Mouse (Mus musculus) hindlimb bud, embryonic 11.5 days (tissue): Measurements from ENCODE around the gene Mpeg1.

Experiments
- DNase-seq: peaks from one replicate; pipeline ENCODE4 v3.0.0-alpha.2; 2012; ENCODE audit warnings: low read depth, low spot score; ENCODE audit errors: extremely low spot score

Mpeg1 gene

DNA sequence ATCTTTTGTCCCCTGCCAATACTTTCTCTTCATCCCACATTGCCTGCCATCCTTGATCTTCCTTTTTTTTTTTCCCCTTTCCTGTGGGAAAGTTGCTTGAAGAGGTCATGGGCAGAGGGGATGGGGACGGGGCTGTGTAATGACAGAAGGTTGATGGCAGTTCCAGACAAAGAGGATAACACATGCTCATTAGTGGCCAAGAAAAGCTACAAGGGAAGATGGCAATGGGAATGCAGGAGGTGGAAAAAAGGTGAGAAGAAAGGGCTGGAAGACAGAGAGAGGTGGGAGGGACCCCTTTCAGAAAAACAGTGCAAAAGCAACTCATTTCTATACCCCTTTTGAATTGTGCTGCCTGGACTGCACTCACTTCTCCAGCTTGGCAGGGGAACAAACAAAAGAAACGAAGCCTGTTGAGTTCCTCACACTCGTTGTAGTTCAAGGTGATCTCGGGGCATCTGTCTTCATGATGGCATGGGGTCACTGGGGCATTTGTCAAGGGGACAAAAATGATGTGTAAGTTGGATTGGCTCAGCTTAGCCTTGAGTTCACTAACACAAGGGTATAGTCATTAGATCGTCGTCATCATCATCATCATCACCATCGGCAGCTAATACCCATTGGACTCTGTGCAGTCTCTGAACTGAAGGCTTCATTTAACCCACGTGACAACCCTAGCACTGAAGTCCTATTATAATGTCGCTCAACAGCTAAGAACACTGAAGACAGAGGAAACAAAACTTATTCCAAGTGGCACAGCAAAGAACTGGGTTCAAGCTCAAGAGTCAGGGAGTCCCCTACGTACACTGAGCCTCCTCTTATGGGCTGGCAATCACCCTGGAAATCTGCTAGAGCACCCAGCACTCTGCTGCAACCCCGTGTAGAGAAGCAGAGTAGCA is 29.3 kb downstream of the Mpeg1 start:
- DNase-seq = no peak

DNA sequence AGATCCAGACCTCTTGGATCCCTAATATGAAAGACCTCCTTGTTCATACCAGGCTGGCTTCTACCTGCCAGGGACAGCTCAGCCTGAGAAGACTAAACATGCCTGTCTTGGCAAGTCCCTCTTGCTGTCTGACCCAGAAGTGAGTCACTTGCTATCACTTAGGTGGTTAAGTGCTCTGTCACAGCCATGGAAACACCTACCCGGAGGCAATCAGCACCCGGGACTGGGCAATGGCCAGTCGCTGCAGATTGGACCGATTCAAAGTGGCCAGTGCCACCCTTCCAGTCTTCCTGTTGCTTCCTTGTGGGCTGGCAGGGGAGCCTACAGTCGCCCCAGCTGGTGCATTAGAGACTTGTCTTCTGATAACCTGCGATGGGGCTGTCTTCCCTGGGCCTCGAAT is 31.1 kb downstream of the Mpeg1 start:
- DNase-seq = no peak

DNA sequence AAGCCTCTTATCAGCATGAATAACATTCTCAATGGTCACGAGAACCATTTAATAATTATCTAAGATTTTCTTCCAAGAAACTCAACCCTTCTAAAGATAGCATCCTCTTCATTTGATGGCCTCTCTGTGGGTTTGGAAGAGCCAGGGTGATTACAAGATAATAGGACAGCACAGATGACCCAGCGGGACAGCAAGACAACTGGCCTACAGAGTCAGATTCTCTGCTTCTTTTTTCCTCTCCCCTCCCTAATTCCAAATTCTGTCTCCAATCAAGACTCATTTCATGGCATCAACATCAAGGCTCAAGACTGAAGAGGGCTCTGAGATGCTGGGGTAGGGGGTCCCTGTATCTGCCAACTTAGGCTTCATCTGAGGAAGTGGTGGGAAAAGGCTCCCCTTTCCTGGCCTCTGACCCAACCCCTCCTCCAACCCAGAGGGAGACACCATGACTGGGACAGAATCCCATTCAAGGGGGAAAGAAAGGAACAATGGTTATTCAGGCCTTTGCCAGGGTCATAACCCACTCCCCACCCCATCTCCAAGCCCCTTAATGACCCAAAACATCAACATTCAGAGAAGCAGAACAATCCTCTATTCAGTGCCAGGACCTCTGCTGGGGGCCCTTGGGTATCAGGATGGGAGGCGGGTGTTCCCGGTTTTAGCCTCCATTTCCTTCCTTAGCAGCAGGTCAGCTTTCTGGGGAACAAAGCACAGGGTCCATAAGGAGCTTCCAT is 33.0 kb downstream of the Mpeg1 start:
- DNase-seq = no peak

DNA sequence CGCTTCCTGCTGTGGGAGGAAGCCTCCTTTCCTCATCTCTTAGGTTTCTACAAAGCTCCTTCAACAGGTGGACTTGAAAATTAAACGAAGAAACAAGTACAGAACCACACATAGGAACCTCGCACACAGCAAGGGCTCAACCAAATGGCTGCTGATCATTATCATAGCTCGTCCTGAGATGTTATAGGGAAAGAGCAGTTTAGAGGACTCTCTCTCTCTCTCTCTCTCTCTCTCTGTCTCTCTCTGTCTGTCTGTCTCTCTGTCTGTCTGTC is 33.5 kb downstream of the Mpeg1 start:
- DNase-seq = no peak

DNA sequence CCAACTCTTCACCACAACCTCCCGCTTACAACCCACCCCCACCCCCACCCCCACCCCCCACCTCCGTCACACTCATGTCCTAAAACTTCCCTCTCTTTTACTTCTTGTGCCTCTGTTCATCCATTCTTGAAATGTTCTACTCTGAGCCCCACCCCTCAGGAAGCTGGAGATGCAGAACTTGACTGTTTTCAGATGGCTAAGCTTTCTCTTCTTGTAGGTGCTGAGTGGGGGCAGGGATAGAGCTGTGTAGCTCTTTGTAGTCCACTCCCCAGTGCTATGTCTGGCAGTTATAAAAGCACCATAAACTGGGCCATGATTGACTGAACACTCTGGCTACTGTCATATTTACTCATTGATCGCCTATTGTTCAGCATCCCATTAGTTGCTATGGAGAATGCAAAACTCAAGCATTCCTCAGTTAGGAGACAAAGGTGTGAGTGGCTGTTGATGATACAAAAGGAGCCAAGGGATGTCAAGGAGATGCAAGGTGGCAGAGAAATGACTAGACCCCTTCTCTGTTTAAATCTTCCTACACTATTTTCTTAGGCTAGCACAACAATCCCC is 34.5 kb downstream of the Mpeg1 start:
- DNase-seq = no peak

DNA sequence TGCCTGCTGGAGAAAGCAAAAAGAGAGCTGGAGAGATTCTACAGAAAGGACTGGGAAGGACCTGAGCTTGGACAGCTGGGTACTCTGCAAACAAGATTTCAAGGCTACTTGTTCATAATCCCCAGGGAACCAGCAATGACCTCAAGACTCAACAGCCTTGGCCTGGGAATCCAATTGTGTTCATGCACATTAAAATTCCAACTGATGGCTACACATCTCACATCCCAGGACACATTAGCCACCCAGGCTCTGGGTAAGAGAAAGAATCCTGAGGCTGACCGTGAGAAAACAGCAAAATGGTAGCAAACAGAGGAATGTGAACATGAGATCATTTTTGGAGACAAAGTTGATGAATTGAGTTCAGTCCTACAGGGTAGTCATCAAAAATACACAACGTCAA is 35.7 kb downstream of the Mpeg1 start:
- no peak for DNase-seq

DNA sequence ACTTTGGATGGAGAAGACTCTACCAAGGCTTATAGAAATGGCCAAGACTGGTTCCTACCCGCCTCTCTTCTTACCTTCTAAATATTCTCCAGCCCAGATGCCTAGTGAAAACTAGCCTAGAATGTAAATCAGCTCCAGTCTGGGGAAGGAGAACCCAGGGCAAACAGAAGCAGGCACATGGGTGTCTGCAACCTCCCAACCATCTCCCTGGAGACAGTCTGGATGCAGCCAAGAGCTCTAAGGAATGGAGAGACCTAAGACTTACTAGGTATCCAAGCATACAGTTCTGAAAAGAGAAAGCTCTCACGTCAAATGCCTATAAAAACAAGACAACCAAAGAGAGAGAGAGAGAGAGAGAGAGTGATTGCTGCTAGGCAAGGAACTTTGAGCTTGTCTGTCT is 37.3 kb downstream of the Mpeg1 start:
- no peak for DNase-seq

DNA sequence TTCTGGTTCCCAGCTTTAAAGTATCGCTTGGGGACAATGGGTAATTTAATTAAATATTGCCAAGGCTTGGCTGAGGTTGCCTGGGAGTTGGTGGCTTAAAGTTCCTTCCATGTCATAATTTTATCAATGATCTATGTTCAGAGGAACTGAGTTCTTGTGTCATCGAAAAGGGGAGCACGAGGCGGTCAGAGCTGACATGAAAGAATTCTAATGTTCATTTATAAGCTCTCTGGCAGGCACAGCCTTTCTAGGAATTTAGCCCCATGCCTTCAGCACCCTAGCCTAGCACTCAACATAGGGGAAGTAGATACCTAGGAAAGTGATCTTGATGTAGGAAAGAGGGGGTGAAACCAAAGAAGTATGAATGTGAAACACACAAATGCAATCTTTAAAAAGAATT is 37.7 kb downstream of the Mpeg1 start:
- DNase-seq = no peak

DNA sequence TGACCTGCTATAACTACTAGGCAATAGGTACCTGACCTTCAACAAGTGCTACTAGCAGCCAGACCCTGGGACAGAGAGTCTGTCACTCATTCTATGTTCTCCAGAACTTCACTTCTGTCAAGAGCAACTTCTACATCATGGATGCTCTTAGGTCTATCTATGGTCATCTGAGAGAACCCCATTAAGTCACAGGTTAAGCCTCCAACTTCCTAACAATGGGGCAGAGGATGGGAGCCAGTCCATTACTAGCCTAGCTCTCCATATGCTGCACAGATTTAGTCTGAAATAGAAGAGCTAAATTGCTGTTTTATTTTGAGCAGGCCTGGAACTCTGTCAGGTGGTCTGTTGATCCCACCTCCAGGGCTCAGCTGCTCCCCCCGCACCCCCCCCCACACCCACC is 38.4 kb downstream of the Mpeg1 start:
- no peak for DNase-seq

DNA sequence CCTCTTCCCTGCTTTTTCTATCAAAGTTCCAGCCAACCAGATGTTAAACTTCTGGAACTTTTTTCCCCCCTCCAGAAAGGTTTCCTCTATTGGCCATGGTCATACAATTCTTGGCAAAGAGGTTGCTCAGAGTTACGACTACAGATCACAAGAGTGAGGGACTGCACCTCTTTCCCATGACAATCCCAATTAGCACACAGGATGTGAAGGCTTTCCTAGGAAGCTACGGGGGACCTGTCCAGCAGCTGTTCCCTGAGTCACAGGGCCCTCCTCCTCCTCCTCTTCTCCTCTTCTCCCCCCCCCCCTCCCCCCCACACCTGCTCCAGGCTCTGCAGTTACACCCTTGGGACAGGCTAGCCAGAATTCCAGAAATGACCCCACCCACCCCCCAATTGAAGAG is 38.9 kb downstream of the Mpeg1 start:
- DNase-seq = no peak

DNA sequence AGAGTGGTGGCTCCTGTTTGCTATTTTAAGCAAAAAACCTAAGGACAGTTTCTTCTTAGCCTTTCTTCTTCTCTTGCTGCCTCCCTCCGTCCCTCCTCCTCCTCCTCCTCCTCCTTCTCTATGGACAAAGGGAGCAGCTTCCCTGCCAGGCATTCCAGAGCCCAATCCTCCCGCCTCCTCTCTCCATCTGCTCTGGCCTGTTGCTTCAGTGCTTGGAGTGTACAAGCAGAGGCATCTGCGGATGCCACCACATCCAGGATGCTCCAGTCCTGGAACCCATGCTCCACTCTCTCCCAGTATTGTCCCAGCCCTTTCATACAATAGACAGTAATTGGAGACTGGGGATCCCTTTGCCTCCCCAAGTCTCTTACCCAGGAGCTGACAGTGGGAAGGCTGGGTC is 39.5 kb downstream of the Mpeg1 start:
- no peak for DNase-seq

DNA sequence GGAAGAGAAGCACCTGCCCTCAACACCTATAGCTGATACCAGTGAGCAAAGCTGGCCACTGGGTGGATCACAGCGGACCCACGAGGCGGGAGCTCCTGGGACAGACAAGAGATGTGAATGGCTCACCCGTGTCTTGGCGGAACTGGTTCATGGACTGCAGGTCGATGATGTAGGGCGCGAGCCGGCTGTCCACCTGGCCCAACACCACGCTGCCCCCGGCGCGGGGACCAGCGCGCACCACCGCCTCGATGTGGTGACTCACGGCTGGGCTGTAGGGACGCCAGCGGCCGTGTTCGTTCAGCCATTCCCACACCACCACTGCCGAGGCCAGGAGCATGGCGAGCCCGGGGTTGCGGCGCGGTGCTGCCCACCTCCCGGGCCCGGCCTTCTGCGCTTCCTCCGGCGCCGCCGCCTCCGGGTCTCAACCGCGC is 40.3 kb downstream of the Mpeg1 start:
- no peak for DNase-seq

DNA sequence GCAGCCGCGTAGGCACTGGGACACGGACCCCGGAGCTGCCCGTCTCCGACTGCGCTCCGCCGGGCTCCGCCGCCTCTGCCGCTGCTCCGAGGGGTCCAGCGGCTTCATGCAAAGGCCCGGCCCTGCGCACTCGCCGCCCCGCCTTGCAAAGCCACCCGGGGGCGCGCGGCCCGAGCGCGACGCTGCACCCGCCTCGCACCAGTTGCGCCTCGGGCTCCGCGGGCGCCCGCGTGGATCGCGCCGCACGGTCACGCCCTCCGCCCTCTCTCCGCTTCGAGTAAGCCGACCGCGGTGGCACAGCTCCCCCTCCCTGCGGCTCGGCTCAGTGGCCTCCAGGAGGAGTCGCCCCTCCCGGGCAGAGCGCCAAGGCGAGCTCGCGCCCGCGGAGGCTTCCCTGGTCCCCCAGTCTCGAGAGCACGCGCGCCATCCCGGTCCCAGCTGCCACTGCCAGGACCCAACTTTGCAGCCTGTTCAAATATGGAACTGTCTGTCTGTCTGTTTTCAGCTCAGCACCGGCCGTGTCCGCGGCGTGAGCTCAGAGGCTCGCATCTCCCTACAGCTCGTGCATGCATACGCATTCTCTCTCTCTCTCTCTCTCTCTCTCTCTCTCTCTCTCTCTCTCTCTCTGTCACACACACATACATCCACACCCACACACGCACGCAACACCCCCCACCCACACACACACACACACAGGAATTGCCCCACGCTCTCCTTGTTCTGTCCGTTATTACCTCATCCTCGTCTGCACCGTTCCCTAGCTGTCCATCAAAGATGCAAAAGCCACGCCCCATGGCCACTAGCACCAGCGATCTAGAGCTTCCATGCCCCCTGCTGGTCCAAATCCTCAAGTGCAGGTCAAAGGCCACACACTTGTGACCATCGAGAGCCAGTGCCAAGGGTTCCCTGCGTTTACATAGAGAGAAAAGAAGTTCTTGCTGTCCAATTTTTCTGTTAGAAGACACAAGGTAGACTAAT is 41.1 kb downstream of the Mpeg1 start, which contains the start of gene Dtx4:
TSS of gene Dtx4 (minus strand) at position 85 of the 978 bp plus-strand sequence.
- peak; percentile 83 for DNase-seq

DNA sequence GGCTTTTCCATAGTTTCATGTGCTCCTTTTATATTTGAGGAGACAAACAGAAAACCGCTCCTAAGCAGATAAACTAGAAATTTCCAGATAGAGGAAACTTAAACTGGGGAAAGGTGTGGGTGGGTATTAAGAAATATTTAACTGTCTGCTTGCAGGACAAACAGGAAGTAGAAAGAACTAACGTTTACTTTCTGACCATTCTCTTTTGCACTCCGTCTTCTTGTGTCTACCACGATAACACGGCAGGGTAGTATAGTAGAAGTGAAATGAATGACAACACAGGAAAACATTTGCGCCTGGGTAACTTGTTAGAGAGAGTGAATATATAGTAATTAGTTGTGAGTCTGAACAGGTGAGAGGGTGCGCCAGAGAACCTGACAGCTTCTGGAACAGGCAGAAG is 42.2 kb downstream of the Mpeg1 start:
- DNase-seq = no peak

DNA sequence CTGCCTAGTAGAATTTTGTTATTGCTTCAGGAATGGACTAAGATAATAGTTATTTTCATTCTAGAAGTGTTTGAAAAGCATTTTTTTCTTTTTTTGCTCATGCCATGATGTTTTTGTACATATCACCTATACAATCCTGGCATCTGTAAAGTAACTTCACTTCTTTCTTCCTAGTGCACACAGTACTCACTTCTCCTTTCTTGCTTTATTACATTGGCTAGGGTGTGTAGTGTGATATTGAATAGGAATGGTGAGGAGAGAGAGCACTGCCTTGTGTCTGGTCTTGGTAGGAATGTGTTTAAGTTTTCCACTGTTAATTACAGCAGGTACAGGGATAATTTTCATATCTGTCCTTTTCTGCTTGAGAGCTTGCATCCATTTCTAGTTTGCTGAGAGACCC is 54.0 kb downstream of the Mpeg1 start:
- no peak for DNase-seq
